Mouse (Mus musculus) limb, embryonic 11.5 days (tissue): ENCODE measurements around the gene Slc25a25. TPM values are rescaled to one million over a fixed set of nuclear protein-coding genes. Genes with fewer than 3 reads are reported as not detected.

Experiments used
- ATAC-seq: fragments of 200-750 bp; cut with Nextera tagmentation; 2 replicates; pipeline ENCODE4 v1.8.0; 2017; ENCODE audit warnings: low read depth; ENCODE audit not compliant: insufficient number of reproducible peaks, low FRiP score, low TSS enrichment
- DNase-seq: peaks from one replicate; pipeline ENCODE4 v3.0.0-alpha.2; 2015; ENCODE audit warnings: low spot score
- H3K27ac ChIP-seq: fragments of 300-500 bp; sonication (generic); replicated peaks from 2 replicates; pipeline ENCODE4 v1.5.1; 2014; ENCODE audit warnings: low read depth, mild to moderate bottlenecking, low read length
- H3K27me3 ChIP-seq: fragments of 300-500 bp; sonication (generic); 2 replicates; pipeline ENCODE4 v1.6.1; 2014; ENCODE audit warnings: mild to moderate bottlenecking, low read length, mixed read lengths; ENCODE audit not compliant: control insufficient read depth, insufficient read depth
- H3K36me3 ChIP-seq: fragments of 300-500 bp; sonication (generic); 2 replicates; pipeline ENCODE4 v1.6.1; 2014; ENCODE audit warnings: mild to moderate bottlenecking, low read length, moderate library complexity, mixed read lengths; ENCODE audit not compliant: control insufficient read depth, insufficient read depth
- H3K4me1 ChIP-seq: fragments of 300-500 bp; sonication (generic); 2 replicates; pipeline ENCODE4 v1.6.1; 2014; ENCODE audit warnings: low read length, mixed read lengths; ENCODE audit not compliant: control insufficient read depth, insufficient read depth
- H3K4me2 ChIP-seq: fragments of 300-500 bp; sonication (generic); 2 replicates; pipeline ENCODE4 v1.6.1; 2014; ENCODE audit warnings: low read depth, mild to moderate bottlenecking, moderate library complexity; ENCODE audit not compliant: severe bottlenecking
- H3K4me3 ChIP-seq: fragments of 300-500 bp; sonication (generic); 2 replicates; pipeline ENCODE4 v1.5.1; 2014; ENCODE audit warnings: low read depth, low read length
- H3K9ac ChIP-seq: fragments of 300-500 bp; sonication (generic); 2 replicates; pipeline ENCODE4 v1.6.1; 2014; ENCODE audit warnings: mild to moderate bottlenecking, low read length
- H3K9me3 ChIP-seq: fragments of 300-500 bp; sonication (generic); 2 replicates; pipeline ENCODE4 v1.6.1; 2016; ENCODE audit warnings: low read length; ENCODE audit not compliant: control insufficient read depth
- WGBS: fragments of 180-500 bp; shearing (Covaris S2); extraction: QIAGEN DNeasy Blood & Tissue Kit; methylation state at CpG from one replicate; pipeline ENCODE4 v1.1.7; 2014; 5-methylcytosine and 5-hydroxymethylcytosine counted together
- polyA plus RNA-seq: library from polyadenylated mRNA; unstranded; fragments of >200 nt; fragmentation: Nextera tagmentation; extraction: Ambion mirVana; gene quantifications from 2 replicates; pipeline ENCODE4 v1.2.1, GENCODE M21; 2014

Gene Slc25a25
- polyA plus RNA-seq, 1 experiment from 2014 or later, result 19.2 TPM

GRCm38 (mm10) chr2:32445535-32445934 lies 5.7 kb downstream of the Slc25a25 start:
- H3K27me3 ChIP-seq, result no peaks in the 10 kb centered on the region
- no peak for DNase-seq
- no peaks in the 10 kb centered on the region for H3K36me3 ChIP-seq
- H3K4me3 ChIP-seq, result no peak overlapping the region
- no peak for ATAC-seq
- H3K4me1 ChIP-seq, result 0 out of 2 replicates have a peak, but pooled peaks cover 3% of the 10 kb centered on the region
- H3K9me3 ChIP-seq, result no peaks in the 10 kb centered on the region; the same call in 1 of the 2 replicates
- H3K9ac ChIP-seq, result no peak overlapping the region
- no peak overlapping the region for H3K4me2 ChIP-seq
- 68% methylated on average over 1 of the region's 1 CpGs for WGBS
- H3K27ac ChIP-seq, result no peak overlapping the region

GRCm38 (mm10) chr2:32441550-32441949 lies 9.7 kb downstream of the Slc25a25 start:
- H3K36me3 ChIP-seq, result no peaks in the 10 kb centered on the region
- no peak overlapping the region for H3K9ac ChIP-seq
- no peaks in the 10 kb centered on the region for H3K9me3 ChIP-seq
- H3K4me1 ChIP-seq, result no peaks in the 10 kb centered on the region
- no peak overlapping the region for H3K27ac ChIP-seq
- 91% methylated on average over 2 of the region's 2 CpGs for WGBS
- DNase-seq (no peak), ATAC-seq (no peak)
- no peak overlapping the region for H3K4me3 ChIP-seq
- H3K27me3 ChIP-seq, result no peaks in the 10 kb centered on the region
- no peak overlapping the region for H3K4me2 ChIP-seq

- Histone ChIP-seq H3K4me2 (no peak overlapping the region), H3K4me3 (no peak overlapping the region), H3K27me3 (no peaks in the 10 kb centered on the region), H3K27ac (no peak overlapping the region), H3K9ac (no peak overlapping the region), H3K36me3 (no peaks in the 10 kb centered on the region), H3K9me3 (no peaks in the 10 kb centered on the region), H3K4me1 (no peaks in the 10 kb centered on the region)
- 87% methylated on average over 1 of the region's 1 CpGs for WGBS
- DNase-seq, result no peak
- no peak for ATAC-seq
Measured at GRCm38 (mm10) chr2:32440632-32441031, 10.6 kb downstream of the Slc25a25 start.

GRCm38 (mm10) chr2:32440164-32440563 lies 11.1 kb downstream of the Slc25a25 start:
- Histone ChIP-seq H3K9me3 (no peaks in the 10 kb centered on the region), H3K4me3 (no peak overlapping the region), H3K36me3 (no peaks in the 10 kb centered on the region), H3K27ac (no peak overlapping the region), H3K4me2 (no peak overlapping the region), H3K9ac (no peak overlapping the region), H3K4me1 (no peaks in the 10 kb centered on the region), H3K27me3 (no peaks in the 10 kb centered on the region)
- ATAC-seq (no peak), DNase-seq (no peak)
- WGBS, result 76% methylated on average over 2 of the region's 2 CpGs

- DNase-seq (no peak), ATAC-seq (no peak)
- no peaks in the 10 kb centered on the region for H3K36me3 ChIP-seq
- 52% methylated on average over 6 of the region's 6 CpGs for WGBS
- H3K9ac ChIP-seq, result no peak overlapping the region
- no peak overlapping the region for H3K4me2 ChIP-seq
- H3K4me3 ChIP-seq, result no peak overlapping the region
- H3K27ac ChIP-seq, result no peak overlapping the region
- H3K27me3 ChIP-seq, result no peaks in the 10 kb centered on the region
- H3K9me3 ChIP-seq, result no peaks in the 10 kb centered on the region
- no peaks in the 10 kb centered on the region for H3K4me1 ChIP-seq
Measured at GRCm38 (mm10) chr2:32439177-32439576, 12.1 kb downstream of the Slc25a25 start.

GRCm38 (mm10) chr2:32438733-32439132 lies 12.5 kb downstream of the Slc25a25 start:
- H3K27ac ChIP-seq, result no peak overlapping the region
- no peak overlapping the region for H3K4me3 ChIP-seq
- no peaks in the 10 kb centered on the region for H3K9me3 ChIP-seq
- H3K4me2 ChIP-seq, result no peak overlapping the region
- 84% methylated on average over 3 of the region's 3 CpGs for WGBS
- ATAC-seq, result no peak
- no peaks in the 10 kb centered on the region for H3K27me3 ChIP-seq
- H3K36me3 ChIP-seq, result no peaks in the 10 kb centered on the region
- no peaks in the 10 kb centered on the region for H3K4me1 ChIP-seq
- H3K9ac ChIP-seq, result no peak overlapping the region
- no peak for DNase-seq

- 81% methylated on average over 2 of the region's 2 CpGs for whole genome bisulfite sequencing
- no peaks in the 10 kb centered on the region for H3K4me1 ChIP-seq
Measured at GRCm38 (mm10) chr2:32437612-32438166, 13.6 kb downstream of the Slc25a25 start.

GRCm38 (mm10) chr2:32436686-32437372 lies 14.4 kb downstream of the Slc25a25 start:
- no peaks in the 10 kb centered on the region for H3K9me3 ChIP-seq
- no peaks in the 10 kb centered on the region for H3K27me3 ChIP-seq
- 74% methylated on average over 3 of the region's 3 CpGs for WGBS
- H3K4me1 ChIP-seq, result no peaks in the 10 kb centered on the region
- no peak for DNase-seq
- no peak overlapping the region for H3K4me3 ChIP-seq
- ATAC-seq, result no peak
- H3K9ac ChIP-seq, result no peak overlapping the region
- H3K36me3 ChIP-seq, result no peaks in the 10 kb centered on the region
- H3K27ac ChIP-seq, result no peak overlapping the region
- H3K4me2 ChIP-seq, result no peak overlapping the region

More at GRCm38 (mm10) chr2:32437612-32438166, 13.6 kb downstream of the Slc25a25 start:
- H3K27ac ChIP-seq, result no peak overlapping the region
- no peak overlapping the region for H3K4me2 ChIP-seq
- no peak overlapping the region for H3K4me3 ChIP-seq
- no peak for ATAC-seq
- H3K27me3 ChIP-seq, result no peaks in the 10 kb centered on the region
- no peaks in the 10 kb centered on the region for H3K36me3 ChIP-seq
- no peak overlapping the region for H3K9ac ChIP-seq
- DNase-seq, result no peak
- no peaks in the 10 kb centered on the region for H3K9me3 ChIP-seq
